Mouse (Mus musculus): Measurements from ENCODE around the gene Ralgps1.
A peak's percentile ranks its signal among the peaks of the same experiment; 100 is the strongest.

- TF ChIP-seq CTCF (IDR thresholded peaks at IDR 0.05) (peak; percentile 54), EP300 (IDR thresholded peaks at IDR 0.05) (no peak)
Observed at GRCm38 (mm10) chr2:33130141-33130525, 241.2 kb downstream of the Ralgps1 start.
